Mouse (Mus musculus): ENCODE measurements around the gene Ptprd.

- no peak for TF ChIP-seq CTCF (IDR thresholded peaks at IDR 0.05; ENCODE audit: low read depth)
- TF ChIP-seq EP300 (optimal IDR thresholded peaks at IDR 0.05) = no peak
Measured at GRCm38 (mm10) chr4:76076051-76076450, 2135.7 kb downstream of the Ptprd start.

Data from stomach, postnatal 0 days (tissue).